Mouse (Mus musculus): ENCODE data around the gene Iqgap2.

The Iqgap2 gene

DNA sequence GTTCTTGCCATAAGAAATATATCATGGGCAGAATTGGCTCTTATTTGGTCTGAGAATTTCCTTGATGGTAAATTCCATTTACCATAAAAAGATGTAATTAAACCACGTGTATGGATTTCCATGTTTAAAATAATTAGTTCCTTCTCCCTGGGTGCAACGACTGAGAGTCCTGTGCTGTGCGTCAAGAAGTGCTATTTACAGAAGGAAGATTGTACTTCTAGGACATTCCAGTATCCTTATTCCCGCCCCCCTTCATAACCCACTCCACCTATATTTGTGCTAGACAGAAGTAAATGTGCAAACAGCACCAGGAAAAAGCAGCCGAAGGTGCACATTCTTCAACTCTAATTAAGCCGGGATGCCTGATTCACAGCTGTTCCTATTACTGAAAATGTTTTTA, 65.5 kb downstream of the Iqgap2 start:
- no peak for DNase-seq

DNA sequence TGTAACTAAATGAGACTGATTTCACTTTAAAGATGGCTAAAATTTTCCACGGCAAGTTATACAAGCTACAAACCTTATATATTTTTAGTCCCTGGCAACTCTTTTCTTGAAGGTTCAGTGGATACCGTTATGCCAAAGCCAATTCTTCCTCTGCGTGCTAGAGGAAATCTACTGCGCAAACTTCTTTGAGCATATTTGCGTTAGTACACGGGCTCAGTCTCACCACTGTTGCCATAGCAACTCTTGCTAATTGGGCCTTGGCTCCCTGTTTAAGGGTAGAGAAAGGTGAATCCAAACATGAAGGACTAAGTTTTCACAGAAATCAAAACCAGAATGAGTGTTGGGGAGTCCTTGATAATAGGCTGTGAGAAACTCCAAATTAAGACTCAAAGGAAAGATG, 68.8 kb downstream of the Iqgap2 start:
- no peak for DNase-seq

DNA sequence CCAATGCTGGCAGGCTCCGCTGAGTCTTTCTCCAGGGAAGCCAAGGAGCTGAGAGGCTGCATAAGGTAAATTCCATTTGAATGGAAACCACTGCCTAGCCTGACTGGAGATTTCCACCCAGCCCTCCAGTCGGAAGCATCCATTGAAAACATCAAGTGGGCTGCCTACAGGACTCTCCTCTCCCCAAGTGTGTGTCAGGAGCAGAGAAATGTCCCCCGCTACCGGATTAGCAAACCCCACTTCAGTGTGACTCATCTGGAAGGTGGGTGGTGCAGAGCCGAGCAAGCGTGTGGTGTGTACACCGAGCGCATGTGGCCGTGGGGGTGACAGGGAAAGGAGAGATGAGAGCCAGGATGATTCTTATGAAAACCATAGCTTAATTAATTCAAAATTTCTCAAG, 71.7 kb downstream of the Iqgap2 start:
- no peak for DNase-seq

DNA sequence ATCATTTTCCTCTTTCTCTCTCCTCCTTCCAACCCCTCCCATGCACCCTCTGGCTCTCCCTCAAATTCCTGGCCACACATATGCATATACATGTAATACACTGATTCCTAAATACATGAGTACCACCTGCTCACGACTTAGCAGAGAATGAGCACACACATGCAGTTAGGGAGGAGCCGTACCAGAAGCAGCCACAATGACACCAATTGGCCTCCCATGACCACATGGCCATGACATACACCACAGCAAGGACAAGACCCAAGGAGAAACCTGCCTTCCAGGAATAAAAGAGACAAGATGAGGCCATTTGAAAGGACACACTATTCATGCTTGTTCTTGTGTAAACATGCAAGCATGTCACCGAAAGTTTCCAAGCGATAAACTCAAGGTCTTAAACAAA, 72.8 kb downstream of the Iqgap2 start:
- no peak for DNase-seq

DNA sequence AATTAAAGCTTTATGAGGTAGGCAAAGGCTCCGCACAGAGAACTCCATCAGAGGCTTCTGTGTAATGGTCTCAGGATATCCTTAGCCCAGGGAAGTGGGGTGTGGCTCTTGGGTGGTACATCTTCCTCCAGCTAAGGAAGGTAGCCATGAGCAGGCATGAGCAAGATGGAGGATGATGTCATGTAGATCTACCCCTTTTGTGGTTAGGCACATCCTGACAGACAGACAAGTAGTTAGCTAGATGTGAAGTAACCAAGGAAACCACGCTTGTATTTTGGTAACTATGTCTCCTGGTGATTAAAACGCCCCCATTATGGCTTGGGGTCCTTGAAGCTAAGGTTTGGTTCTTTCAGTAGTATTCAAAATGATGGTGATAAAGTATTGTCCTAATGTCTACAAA, 78.1 kb downstream of the Iqgap2 start:
- no peak for DNase-seq

DNA sequence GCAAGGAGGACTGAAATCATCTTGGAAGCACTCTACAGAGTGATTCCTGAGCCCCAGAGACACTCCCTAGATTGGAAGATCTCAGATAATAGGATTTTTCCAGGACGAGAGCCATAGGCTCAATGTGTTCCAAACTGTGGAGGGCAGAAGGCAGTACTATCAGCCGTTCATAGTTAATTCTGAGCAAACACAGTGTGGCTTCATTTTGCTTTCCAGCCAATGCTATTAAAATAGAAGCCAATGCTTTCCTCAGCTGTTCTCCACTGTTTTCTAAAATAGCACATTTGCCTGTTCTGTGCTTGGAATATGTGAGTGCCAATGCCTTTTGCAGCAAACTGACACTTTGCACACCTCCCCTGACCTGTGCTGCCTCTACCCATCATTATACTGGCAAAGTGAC, 80.9 kb downstream of the Iqgap2 start:
- no peak for DNase-seq

DNA sequence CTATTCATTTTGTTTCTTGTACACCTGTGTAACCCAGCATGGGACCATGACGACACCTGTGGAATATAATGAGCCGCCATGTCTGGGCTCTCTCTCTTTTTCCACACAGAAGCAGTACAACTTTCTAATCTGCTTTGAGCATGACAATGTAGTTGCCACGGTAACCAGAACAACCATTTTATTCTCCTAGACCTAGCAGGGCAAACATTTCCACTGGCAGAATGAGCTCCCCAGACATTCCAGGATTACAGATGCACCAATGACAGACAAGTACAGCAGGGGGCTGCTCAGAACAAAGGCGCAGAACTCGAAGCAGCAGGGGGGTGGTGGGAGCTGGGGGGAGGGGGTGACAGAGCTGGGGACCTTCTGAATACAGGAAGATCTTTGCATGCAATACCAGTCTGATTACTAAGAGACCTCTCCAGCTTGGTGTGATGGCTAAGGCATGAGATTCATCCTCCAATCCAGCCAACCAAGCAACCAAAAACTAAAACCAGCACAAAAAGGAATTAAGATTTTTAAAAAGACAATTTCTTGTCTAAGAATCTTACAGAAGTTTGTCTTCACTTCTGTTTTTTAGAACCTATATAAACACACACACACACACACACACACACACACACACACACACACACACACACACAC, 84.5 kb downstream of the Iqgap2 start:
- DNase-seq = no peak

DNA sequence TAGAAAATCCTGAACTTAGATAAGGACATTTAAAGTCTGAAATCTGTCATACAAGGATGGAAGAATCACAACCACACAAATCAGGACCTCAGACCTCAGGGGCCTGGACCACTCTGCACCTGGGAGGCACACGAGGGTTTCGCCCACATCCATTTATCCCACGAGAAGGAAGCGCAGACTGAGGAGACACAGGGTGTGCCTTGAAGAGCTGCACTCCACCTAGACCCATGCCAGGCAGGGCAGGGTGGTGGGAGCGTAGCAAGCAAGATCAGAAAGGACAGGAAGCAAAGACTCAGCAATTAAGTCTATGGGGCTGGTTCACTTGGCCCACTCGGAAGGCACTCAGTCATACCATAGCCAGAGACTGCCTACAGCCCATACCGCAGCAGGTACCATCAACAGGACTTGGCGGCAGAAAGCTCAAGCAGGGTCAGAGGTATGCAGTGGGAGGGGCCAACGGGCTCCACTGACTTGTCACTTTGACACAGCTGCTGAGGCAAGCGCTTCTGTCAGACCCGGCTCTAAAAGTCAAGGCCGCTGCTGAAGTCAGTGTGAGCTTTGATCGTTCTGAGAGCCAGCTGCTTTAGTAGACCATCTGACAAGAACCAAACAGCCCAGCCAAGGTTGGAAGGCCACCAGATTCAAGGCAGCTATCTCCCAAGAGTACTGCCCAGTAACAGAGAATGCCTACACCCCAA, 86.1 kb downstream of the Iqgap2 start:
- peak; percentile 52 for DNase-seq

DNA sequence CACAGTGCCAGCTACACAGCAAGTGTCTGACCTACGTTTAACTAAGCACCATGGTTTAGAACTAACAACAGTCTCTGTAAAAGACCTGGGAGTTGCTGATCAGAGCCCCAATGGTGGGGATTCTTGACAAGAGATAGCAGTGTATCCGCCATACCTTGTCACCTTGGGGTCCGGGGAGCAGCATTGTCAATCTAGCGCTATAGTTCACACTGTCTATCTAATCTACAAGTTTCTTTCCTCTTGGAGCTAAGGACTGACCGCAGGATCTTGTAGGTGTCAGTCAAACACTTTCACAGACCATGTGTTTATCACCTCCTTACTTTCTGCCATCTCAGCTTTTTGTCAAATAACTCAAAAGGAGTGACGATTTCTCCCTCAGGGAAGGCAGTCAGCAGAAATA, 87.6 kb downstream of the Iqgap2 start:
- DNase-seq = no peak

DNA sequence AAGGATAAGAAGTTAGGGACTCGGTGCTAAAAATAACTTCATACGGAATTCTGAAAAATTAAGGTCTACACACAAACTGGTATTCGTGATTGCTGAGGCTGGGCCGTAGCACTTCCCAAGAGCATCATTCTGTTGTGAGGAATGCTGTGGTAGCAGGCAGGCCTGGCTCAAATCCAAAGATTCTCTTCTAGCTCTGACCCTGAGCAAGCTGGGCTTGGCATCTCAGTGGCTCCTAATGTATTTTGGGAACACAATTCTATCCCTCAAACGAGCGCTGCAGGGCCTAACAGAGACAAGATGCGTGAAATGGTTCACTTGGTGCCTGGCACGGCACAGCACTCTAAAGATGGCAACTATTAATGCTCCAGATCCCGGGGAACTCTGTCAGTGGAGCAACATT, 90.8 kb downstream of the Iqgap2 start:
- no peak for DNase-seq

DNA sequence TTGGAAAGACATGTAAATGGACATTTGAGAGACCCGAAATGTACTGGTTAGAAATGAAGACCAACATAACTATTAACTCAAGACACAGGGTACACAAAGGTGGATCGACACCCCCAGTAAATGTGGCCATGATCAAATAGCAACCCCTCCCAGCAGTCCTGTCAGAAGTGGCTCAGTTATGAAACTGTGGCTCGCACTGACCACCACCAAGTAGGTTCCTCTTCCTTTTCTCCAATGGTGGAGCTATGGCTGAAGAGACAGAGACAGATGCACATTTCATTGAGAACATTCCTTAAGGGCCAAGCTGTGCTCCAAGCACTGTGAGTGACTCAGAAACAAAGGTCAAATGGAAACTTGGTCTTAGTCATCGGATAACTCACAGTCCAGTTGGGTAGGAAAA, 92.4 kb downstream of the Iqgap2 start:
- DNase-seq = no peak

DNA sequence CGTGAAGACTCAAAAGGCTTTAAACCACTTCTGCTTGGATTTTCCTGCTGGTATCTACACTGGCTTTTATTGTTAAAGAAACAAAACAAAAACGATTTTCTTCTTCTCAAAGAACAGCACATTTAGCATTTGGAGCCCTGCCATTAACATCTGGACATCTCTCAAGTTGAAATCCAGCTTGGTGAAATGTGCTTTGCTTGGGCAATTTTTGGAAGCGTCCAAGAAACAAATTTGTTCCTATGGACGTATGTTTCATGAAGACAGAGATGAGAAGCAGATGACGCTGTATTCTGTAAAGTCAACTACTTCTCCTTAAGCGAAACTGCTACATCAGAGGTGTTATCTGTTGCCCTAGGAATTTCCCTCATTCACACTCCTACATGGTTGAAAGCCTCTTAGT, 93.0 kb downstream of the Iqgap2 start:
- no peak for DNase-seq

DNA sequence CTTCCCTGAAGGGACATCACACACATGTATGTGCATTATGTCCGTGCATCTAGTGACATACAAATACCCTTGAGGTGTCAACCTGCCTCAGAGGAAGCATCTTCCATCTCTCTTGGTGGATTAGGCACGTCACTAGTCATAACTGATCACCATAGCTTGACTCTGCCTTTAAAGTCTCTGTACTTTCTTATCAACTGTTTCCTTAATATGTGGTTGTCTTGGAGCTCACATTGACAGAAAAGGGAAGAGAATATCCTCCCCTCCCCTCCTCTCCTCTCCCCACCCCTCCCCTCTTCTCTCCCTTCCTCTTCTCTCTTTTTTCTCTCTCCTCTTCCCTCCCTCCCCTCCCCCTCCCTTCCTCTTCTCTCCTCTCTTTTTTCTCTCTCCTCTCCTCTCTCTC, 94.2 kb downstream of the Iqgap2 start:
- DNase-seq = no peak

DNA sequence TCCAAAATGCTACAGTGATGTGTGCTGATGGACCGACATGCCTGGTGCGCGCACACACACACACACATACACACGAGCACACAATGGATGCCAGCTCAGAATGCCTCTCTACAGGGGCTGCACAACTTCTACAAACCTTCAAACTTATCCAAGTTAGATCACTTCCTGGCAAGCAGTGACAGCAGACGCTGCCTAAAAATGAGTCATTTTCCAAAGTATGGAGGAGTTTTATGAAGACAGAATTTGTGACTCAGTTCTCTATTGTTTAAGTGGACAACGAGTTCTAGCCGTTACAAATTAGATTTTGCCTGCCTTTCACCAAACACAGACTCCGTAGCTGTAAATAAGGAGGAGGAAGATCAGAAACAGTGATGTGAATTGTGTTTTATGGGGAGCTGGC, 97.4 kb downstream of the Iqgap2 start:
- DNase-seq = no peak

DNA sequence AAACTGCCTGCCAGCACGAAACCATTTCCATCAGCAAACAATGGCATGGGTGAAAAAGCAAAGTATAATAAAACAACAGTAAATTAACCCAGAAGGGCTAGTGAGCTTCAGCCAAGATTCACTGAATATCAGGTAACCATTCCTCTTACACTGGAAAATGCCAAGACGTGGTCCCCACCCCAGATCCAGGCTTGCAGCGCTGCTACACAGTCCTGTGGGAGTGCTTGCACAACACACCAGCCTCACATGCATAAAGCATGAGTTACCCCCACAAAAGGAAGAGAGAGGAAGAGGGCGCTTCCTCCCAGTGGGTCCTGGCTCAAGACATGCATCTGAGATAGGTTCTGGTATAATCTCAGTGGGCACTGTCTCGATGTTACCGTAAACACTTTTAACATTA, 100.8 kb downstream of the Iqgap2 start:
- DNase-seq = no peak

DNA sequence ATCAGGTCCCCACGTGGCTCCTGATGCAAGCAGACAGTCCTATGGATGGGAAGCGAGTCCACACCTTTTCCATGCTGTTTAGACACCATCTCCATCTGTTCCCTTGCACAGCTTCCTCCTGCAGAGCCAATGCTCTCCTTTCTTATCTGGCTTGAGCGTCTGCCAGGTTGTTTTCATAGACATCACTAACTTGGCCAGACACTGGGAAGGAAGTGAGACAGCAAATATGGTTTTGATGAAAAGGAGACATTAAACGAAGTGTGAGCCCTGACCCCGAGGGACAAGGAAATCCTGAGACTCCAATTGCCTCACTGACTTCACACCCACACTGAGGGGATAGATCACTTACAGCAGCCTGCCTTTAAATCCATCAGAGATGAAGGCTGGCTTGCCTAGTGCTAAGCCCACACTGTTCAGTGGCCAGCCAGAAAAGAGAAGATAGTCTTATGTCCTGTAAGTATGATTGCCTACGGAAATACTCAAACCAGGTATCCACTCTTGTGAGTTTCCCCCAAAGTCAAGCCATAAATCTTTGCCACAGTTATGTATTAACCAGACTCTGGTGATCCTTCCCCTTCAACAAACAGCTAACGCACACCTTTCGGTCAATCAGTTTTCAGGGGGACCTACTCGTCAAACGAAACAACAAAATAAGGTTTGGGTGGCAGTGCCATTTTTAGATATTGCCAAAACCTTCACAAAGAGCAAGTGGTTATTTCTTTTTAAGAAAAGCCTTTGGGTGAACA, 102.9 kb downstream of the Iqgap2 start:
- no peak for DNase-seq

DNA sequence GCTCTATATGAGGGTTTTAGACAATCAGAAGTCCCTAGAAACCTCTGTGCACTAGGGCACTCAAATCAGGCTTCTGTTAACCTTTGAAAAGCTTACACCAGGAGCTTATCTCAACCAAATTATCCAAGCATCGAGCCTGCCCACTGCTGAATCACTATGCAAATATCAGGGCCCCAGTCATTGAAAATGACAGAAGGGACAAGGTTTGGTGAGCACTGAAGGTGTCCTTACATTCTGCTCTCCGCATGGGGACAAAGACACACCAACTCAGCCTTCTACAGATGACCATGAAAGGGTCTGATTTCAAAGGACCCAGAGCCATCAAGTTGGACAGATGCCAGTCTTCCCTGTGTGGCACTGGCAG, 108.8 kb downstream of the Iqgap2 start:
- no peak for DNase-seq

DNA sequence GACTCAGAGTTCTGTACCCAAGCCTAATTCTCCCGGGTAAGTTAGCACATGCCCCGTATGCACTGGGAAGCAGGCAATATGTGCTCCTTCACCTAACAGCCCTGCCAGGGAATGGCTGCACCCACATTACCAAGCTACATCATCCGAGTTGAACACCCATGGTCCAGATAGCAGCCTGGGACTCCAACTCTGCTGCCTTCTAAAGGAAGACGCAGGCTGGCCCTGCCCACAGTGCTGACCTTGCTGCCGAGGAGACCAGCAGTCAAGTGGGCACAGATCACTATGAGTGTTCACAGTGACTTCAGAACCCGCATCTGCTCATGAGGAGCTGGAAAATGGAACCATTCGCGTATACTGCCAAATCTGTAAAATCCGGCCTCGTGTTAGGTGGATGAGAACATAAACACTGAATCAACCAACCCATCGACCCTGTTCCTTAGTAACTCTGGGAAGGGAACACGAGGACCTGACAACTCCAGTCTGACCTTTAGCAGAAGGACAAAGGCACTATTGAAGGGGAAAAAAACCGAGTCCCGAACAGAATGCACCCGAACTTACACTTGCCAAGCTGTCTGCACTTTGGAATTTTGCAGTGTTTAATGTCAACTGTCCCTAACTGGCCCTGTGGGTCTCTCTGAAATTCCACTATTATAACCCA, 109.3 kb downstream of the Iqgap2 start:
- DNase-seq = peak; percentile 25

DNA sequence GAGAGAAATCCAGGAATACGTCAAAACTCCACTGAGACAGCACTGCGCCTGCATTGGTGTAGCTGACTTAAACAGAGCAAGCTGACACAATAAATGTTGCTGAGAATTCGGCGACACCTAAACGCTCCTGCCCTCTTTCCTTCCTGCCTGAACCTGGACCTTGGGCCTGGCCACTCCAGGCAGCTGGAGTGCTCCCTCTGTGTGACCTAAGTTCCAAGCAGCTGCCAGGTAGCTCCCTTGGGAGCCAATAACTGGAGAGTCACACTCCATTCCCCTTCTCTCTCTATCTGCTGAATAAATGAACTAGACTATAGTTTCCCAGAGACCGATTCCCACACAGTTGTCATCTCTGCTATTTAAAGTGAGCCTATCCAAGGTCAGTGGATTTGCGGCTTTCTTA, 111.7 kb downstream of the Iqgap2 start:
- DNase-seq = no peak

DNA sequence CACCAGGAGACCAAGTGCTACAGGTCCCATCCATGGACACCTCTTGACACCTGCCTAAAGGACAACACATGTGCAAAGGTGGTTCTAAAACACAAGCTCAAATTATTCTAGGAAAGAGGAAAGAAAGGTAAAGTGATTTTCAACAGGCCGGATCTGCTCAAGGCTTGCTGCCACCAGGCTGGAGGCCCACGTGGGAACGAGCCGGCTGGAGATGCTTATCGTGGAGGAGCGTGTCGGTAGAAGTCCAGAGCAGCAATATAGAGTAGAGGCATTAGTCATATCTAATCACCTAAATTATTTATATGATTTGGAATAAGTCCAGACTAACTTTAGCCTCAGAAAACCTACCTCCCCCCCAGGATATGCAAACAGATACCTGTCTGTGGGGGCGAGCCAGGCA, 112.5 kb downstream of the Iqgap2 start:
- no peak for DNase-seq

DNA sequence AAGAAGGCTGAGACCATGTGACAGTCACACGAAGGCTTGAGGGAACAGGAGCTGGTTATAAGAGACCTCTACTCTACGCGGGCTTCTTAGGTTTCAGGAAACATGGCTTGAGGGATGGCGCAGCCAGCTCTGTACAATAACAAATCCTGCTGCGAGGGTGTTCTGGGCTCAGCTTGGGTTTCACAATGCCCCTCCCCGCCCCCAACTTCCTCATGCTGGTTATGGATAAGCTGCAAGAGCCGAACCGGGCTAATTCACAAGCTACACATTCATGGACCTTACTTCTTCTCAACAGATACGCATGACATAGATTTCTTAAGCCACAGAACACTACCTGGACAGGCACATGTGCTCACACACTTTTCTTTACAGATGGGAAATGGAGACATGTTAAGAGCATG, 113.0 kb downstream of the Iqgap2 start:
- DNase-seq = no peak

DNA sequence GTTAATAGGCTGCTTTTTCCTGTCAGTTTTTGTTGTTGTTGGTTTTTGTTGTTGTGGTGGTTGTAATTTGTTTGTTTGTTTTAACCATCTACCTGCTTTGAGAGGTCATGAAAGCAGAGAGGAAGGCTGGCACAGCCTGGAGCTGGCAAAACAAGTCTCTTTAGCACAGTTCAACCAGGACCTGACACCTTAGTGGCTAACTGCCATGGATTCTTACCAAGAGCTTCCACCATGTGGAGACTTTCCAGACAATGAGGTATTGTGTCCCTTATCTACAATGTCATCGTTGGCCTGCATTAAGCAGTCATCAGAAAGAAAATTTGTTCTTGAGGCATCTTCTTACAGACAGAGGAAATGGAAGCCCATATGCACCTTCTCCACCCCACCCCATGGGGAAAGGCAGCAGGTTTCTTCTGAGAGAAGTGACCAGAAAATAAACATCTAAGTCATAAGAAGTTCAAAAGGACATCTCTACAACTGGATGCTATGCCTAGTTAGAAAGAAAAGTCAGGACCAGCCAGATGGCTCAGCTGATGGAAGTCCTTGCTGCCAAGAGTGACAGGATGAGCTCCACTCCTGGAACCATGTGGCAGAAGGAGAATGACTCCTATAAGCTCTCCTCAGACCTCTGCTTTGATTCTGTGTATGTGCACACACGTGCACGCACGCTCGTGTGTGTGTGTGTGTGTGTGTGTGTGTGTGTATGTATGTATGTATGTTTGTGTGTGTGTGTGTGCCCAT, 113.9 kb downstream of the Iqgap2 start:
- no peak for DNase-seq

DNA sequence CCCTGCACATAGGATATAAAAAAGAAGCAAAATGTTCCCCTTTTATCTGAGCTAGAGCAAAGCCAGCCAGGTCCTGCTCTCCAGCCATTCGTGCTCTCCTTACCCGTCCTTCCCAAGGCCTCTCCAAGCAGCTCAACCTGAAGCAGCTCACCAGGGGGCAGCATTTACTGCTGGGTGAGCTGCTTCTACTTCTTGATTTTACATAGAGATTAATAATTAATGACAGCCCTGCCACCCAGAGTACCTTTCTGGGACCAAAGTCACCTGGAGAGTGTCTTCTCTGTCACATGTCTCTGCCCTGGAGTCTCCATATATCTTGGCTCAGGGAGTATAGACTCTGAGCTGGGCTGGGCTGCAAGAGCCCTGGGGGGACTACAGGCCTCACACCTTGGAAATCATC, 114.5 kb downstream of the Iqgap2 start:
- peak; percentile 85 for DNase-seq

Data from kidney, adult 18-20 months (tissue).